Mouse (Mus musculus) midbrain, embryonic 14.5 days (tissue): ENCODE results near the gene Nup188. TPM values are rescaled to one million over a fixed set of nuclear protein-coding genes. Genes with fewer than 3 reads are reported as not detected.

Source experiments
- ATAC-seq: fragments of 200-750 bp; cut with Nextera tagmentation; 2 replicates; pipeline ENCODE4 v1.8.0; 2017; ENCODE audit warnings: moderate number of reproducible peaks, moderate library complexity; ENCODE audit not compliant: low FRiP score, low TSS enrichment
- DNase-seq: peaks from one replicate; pipeline ENCODE4 v3.0.0-alpha.2; 2015
- H3K27ac ChIP-seq: fragments of 300-500 bp; sonication (generic); replicated peaks from 2 replicates; pipeline ENCODE4 v1.5.1; 2014; ENCODE audit warnings: mild to moderate bottlenecking, low read depth, low read length, moderate library complexity
- H3K27me3 ChIP-seq: fragments of 300-500 bp; sonication (generic); 2 replicates; pipeline ENCODE4 v1.6.1; 2014; ENCODE audit warnings: low read length, control low read depth, mixed read lengths; ENCODE audit not compliant: control insufficient read depth, insufficient read depth
- H3K36me3 ChIP-seq: fragments of 300-500 bp; sonication (generic); 2 replicates; pipeline ENCODE4 v1.6.1; 2014; ENCODE audit warnings: low read length, control low read depth; ENCODE audit not compliant: control insufficient read depth, insufficient read depth
- H3K4me1 ChIP-seq: fragments of 300-500 bp; sonication (generic); 2 replicates; pipeline ENCODE4 v1.6.1; 2014; ENCODE audit warnings: mild to moderate bottlenecking, antibody characterized with exemption, low read length, control low read depth; ENCODE audit not compliant: control insufficient read depth, insufficient read depth
- H3K4me2 ChIP-seq: fragments of 300-500 bp; sonication (generic); 2 replicates; pipeline ENCODE4 v1.6.1; 2014; ENCODE audit warnings: mild to moderate bottlenecking, low read length, moderate library complexity
- H3K4me3 ChIP-seq: fragments of 300-500 bp; sonication (generic); replicated peaks from 2 replicates; pipeline ENCODE4 v1.5.1; 2014; ENCODE audit warnings: low read depth, low read length
- H3K9ac ChIP-seq: fragments of 300-500 bp; sonication (generic); replicated peaks from 2 replicates; pipeline ENCODE4 v1.6.1; 2014; ENCODE audit warnings: mild to moderate bottlenecking, low read length, moderate library complexity
- H3K9me3 ChIP-seq: fragments of 300-500 bp; sonication (generic); 2 replicates; pipeline ENCODE4 v1.6.1; 2016; ENCODE audit warnings: low read length, control low read depth, mixed read lengths; ENCODE audit not compliant: control insufficient read depth
- WGBS: fragments of 180-500 bp; shearing (Covaris S2); extraction: QIAGEN DNeasy Blood & Tissue Kit; methylation state at CpG from one replicate; pipeline ENCODE4 v1.1.7; 2014; 5-methylcytosine and 5-hydroxymethylcytosine counted together
- polyA plus RNA-seq: library from polyadenylated mRNA; unstranded; fragments of >200 nt; fragmentation: Nextera tagmentation; extraction: Ambion mirVana; gene quantifications from 2 replicates; pipeline ENCODE4 v1.2.1, GENCODE M21; 2014

Nup188 gene
- polyA plus RNA-seq, 1 experiment from 2014 or later = 26.0 TPM

DNA sequence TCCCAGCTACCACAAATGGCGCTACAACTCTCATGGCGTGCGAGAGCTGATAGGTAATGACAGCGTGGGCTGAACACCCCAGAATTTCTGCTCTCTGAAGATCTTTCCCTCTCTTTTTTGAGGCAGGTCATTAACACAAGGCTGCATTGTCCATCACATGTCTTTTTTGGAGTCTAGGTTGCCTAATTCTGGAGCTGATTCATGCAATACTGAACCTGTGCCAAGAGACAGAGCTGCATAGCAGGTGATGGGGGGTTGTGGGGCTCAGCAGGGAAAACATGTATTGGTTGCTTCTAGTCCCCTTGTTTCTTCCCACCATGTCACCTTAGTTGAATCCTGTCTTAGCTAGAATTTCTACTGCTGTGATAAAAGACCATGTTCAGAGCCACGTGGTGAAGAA lies 39.1 kb downstream of the Nup188 start:
- no peaks in the 10 kb centered on the region for H3K4me1 ChIP-seq
- H3K4me3 ChIP-seq = no peak overlapping the region
- no peak overlapping the region for H3K4me2 ChIP-seq
- H3K27ac ChIP-seq = no peak overlapping the region
- no peaks in the 10 kb centered on the region for H3K9me3 ChIP-seq
- DNase-seq = no peak
- WGBS = 93% methylated on average over 5 of the region's 5 CpGs
- no peak for ATAC-seq
- no peak overlapping the region for H3K9ac ChIP-seq
- peaks cover 99% of the 10 kb centered on the region for H3K36me3 ChIP-seq
- H3K27me3 ChIP-seq = no peaks in the 10 kb centered on the region

DNA sequence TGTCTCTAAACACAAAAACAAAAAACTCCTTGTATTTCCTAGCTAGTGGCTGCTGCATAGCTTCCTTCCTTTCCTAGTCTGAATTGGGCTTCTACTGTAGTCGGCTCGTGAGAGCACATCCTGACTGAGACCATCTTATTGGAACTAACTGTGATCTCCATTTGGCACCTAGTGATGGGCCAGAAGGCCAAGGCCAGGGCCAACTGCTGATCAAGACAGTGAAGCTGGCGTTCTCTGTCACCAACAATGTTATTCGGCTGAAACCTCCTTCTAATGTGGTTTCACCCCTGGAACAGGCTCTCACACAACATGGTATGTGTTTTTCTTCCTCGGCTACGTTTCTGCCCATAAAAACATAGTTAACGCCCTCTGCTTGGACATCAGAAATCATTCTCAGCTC lies 41.1 kb downstream of the Nup188 start:
- Histone ChIP-seq H3K9me3 (no peaks in the 10 kb centered on the region), H3K27me3 (no peaks in the 10 kb centered on the region), H3K36me3 (peaks cover 99% of the 10 kb centered on the region), H3K9ac (no peak overlapping the region), H3K4me3 (no peak overlapping the region), H3K27ac (no peak overlapping the region), H3K4me1 (no peaks in the 10 kb centered on the region), H3K4me2 (no peak overlapping the region)
- 94% methylated on average over 7 of the region's 7 CpGs for WGBS
- DNase-seq (no peak), ATAC-seq (no peak)

DNA sequence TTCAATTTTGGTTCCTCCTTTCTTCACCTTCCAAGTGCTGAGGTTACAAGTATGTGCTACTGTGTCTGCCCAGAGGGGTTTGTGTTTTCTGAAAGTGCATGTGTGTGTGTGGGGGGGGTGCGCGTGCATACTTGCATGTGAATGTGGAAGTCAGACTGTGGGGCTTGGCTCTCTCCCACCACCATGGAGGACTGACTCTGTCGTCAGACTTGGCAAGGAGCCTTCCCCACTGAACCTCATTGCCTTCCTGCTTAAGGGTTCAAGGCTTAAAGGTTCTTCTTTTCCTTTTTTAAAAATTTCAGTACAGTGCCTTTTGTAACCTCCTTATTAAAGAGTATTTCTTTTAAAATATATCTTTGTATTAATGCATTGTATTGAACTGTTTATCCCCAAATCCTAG lies 42.6 kb downstream of the Nup188 start:
- DNase-seq = no peak
- no peaks in the 10 kb centered on the region for H3K4me1 ChIP-seq
- no peak overlapping the region for H3K9ac ChIP-seq
- no peak overlapping the region for H3K4me2 ChIP-seq
- WGBS = 85% methylated on average over 3 of the region's 3 CpGs
- H3K27me3 ChIP-seq = no peaks in the 10 kb centered on the region
- H3K4me3 ChIP-seq = no peak overlapping the region
- ATAC-seq = no peak
- no peaks in the 10 kb centered on the region for H3K9me3 ChIP-seq
- H3K27ac ChIP-seq = no peak overlapping the region
- peaks cover 99% of the 10 kb centered on the region for H3K36me3 ChIP-seq

DNA sequence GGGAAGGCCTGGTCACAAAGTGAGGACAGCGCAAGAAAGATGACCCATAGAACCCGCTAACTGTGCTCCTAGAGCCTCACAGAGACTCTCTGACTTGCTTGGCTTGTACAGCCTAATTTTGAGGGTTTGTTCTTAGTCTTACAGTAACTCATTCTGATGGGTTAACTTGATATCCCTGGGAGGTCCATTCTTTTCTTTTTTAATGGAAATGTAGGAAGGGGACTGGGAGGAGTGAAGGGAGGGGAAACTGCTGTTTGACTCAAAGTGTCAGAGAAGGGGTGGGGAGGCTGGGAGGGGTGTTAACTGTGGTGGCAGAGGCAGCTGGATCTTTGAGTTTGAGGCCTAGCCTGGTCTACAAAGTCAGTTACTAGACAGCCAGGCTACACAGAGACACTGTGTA lies 49.1 kb downstream of the Nup188 start:
- Histone ChIP-seq H3K4me1 (no peaks in the 10 kb centered on the region), H3K9me3 (no peaks in the 10 kb centered on the region), H3K27ac (no peak overlapping the region), H3K4me2 (no peak overlapping the region), H3K4me3 (no peak overlapping the region), H3K27me3 (no peaks in the 10 kb centered on the region), H3K9ac (no peak overlapping the region), H3K36me3 (peaks cover 94% of the 10 kb centered on the region)
- ATAC-seq = no peak
- no peak for DNase-seq
- 94% methylated on average over 2 of the region's 2 CpGs for WGBS

DNA sequence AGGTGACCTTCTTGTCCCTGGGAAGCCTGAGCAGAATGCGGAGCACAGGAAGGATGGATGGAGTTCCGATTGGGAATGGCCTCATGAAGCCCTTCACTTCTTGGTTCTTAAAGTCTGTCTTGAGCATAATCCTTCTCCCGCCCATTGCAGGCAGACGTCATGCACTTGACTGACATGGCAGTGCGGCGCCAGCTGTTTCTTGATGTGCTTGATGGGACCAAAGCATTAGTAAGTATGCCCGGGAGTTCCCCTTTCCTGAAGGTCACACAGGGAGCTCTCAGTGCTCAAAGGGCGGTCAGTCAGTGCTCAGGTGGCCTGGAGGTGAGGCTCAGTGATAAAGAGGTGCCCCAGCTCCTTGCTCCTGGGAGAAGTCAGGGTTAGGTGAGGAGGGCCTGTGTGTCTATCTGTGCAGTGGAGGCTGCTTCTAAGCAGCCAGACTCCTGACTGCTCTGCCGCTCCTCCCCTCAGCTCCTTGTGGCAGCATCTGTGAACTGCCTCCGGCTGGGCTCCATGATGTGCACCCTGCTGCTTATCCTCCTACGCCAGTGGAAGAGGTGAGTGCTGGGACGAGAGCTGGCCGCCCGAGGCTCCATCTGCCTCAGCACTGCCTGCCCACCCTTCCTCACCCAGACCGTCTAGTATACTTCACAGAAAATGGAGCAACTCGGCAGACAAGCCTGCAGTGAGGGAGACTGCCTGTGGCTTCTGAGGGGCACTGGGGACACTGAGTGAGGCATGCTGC lies 50.1 kb downstream of the Nup188 start:
- no peaks in the 10 kb centered on the region for H3K9me3 ChIP-seq
- peaks cover 95% of the 10 kb centered on the region for H3K36me3 ChIP-seq
- no peak for DNase-seq
- H3K4me3 ChIP-seq = no peak overlapping the region
- no peak for ATAC-seq
- H3K4me1 ChIP-seq = no peaks in the 10 kb centered on the region
- H3K9ac ChIP-seq = no peak overlapping the region
- no peaks in the 10 kb centered on the region for H3K27me3 ChIP-seq
- 83% methylated on average over 16 of the region's 16 CpGs for WGBS
- no peak overlapping the region for H3K27ac ChIP-seq
- no peak overlapping the region for H3K4me2 ChIP-seq

DNA sequence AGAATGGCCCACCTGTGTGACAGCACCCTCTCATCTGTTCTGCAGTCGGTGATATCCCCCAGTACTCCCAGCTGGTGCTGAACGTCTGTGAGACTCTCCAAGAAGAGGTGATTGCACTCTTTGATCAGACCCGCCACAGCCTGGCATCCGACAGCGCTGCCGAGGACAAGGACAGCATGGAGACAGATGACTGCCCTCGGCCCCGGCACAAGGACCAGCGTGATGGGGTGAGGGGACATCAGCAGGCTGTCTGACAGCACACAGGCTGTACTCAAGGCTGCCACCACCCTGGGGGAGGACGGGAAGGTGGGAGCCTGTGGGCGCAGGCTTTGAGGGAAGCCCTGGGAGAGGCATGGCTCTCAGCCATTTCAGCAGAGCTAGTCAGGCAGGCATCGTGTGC lies 51.0 kb downstream of the Nup188 start:
- DNase-seq (no peak), ATAC-seq (no peak)
- H3K36me3 ChIP-seq = peaks cover 95% of the 10 kb centered on the region
- 88% methylated on average over 12 of the region's 12 CpGs for WGBS
- H3K9ac ChIP-seq = no peak overlapping the region
- H3K4me2 ChIP-seq = no peak overlapping the region
- no peaks in the 10 kb centered on the region for H3K4me1 ChIP-seq
- H3K27ac ChIP-seq = no peak overlapping the region
- no peak overlapping the region for H3K4me3 ChIP-seq
- H3K27me3 ChIP-seq = no peaks in the 10 kb centered on the region
- no peaks in the 10 kb centered on the region for H3K9me3 ChIP-seq

DNA sequence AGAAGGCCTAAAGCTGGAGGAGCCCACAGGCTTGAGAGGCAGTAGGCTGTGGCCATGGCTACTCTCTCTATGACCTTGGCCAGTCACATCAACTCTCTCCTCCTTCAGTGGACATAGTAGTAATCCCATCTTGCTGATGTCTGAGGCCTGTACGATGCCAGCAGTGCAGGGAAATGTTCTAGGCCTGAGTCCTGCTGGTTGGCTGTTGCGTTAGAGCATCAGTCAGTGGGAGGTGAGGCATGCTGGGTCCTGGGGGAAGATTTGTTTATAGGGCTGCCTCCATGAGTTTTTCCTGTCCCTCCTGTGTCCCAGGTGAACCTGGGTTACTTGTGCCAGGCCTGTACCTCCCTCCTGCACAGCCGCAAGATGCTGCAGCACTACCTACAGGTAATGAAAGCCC lies 55.9 kb downstream of the Nup188 start:
- Histone ChIP-seq H3K4me3 (no peak overlapping the region), H3K27me3 (no peaks in the 10 kb centered on the region)
- no peak for ATAC-seq

DNA sequence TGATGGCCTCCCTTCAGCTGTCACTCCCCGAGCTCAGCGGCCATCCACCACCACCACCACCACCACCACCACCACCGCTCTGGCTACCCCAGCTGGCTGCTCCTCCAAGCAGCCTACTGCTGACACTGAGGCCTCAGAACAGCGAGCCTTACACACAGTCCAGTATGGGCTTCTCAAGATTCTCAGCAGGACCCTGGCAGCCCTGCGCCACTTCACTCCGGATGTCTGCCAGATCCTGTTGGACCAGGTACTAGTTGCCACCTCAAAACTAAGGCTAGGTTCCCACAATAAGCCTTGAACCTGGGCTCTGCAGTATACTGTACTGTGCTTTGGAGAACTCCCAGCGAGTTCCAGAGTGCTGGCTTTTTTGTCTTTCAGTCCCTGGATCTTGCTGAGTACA lies 56.3 kb downstream of the Nup188 start:
- ATAC-seq (no peak), DNase-seq (no peak)
- Histone ChIP-seq H3K9ac (no peak overlapping the region), H3K4me3 (no peak overlapping the region), H3K4me2 (no peak overlapping the region), H3K27me3 (no peaks in the 10 kb centered on the region), H3K9me3 (no peaks in the 10 kb centered on the region), H3K27ac (no peak overlapping the region), H3K36me3 (peaks cover 97% of the 10 kb centered on the region), H3K4me1 (no peaks in the 10 kb centered on the region)
- WGBS = 94% methylated on average over 7 of the region's 7 CpGs

More for the DNA sequence above, 55.9 kb downstream of the Nup188 start:
- no peaks in the 10 kb centered on the region for H3K9me3 ChIP-seq
- DNase-seq = no peak
- no peak overlapping the region for H3K4me2 ChIP-seq
- WGBS = 93% methylated on average over 3 of the region's 3 CpGs
- no peaks in the 10 kb centered on the region for H3K4me1 ChIP-seq
- H3K27ac ChIP-seq = no peak overlapping the region
- peaks cover 97% of the 10 kb centered on the region for H3K36me3 ChIP-seq
- no peak overlapping the region for H3K9ac ChIP-seq

DNA sequence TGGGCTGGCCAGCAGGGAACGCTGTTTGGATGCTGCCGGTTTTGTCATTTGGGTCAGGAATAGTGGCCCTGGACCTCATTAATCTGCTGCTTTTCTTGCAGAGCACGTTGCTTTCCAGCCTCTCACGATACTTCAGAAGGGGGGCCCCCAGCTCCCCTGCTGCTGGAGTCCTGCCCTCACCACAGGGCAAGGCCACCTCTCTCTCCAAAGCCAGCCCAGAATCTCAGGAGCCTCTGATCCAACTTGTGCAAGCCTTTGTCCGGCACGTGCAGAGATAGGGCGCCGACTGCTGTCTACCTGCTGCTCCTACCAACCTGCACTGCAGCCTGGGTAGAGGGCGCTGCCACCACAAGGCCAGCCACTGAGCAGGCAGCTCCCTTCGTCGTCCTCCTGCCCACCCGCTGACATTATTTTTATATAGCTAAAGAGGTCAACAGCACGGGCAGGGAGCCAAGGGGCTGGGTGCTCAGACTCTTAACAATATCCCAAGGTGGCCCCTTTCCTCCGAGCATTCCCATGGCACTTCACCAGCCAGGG lies 57.5 kb downstream of the Nup188 start:
- Histone ChIP-seq H3K36me3 (peaks cover 100% of the 10 kb centered on the region), H3K27me3 (no peaks in the 10 kb centered on the region), H3K9ac (no peak overlapping the region), H3K9me3 (no peaks in the 10 kb centered on the region), H3K4me3 (no peak overlapping the region), H3K27ac (no peak overlapping the region), H3K4me2 (no peak overlapping the region), H3K4me1 (no peaks in the 10 kb centered on the region)
- 82% methylated on average over 14 of the region's 14 CpGs for WGBS
- peak; percentile 11 for DNase-seq
- ATAC-seq = no peak
